Mouse (Mus musculus) lung, embryonic 14.5 days (tissue): Measurements from ENCODE around the gene Mindy4. TPM values are rescaled to one million over a fixed set of nuclear protein-coding genes. Genes with fewer than 3 reads are reported as not detected.
A peak's percentile ranks its signal among the peaks of the same experiment; 100 is the strongest.

Experiments
- ATAC-seq: fragments of 200-750 bp; cut with Nextera tagmentation; 2 replicates; pipeline ENCODE4 v1.8.0; 2017; ENCODE audit warnings: mild to moderate bottlenecking, moderate TSS enrichment, moderate library complexity; ENCODE audit not compliant: insufficient read depth
- DNase-seq: peaks from one replicate; pipeline ENCODE4 v3.0.0-alpha.2; 2015
- H3K27ac ChIP-seq: fragments of 300-500 bp; sonication (generic); 2 replicates; pipeline ENCODE4 v1.5.1; 2014; ENCODE audit warnings: low read depth, mild to moderate bottlenecking, moderate library complexity
- H3K27me3 ChIP-seq: fragments of 300-500 bp; sonication (generic); 2 replicates; pipeline ENCODE4 v1.6.1; 2014; ENCODE audit warnings: low read length, control low read depth; ENCODE audit not compliant: insufficient read depth
- H3K36me3 ChIP-seq: fragments of 300-500 bp; sonication (generic); 2 replicates; pipeline ENCODE4 v1.6.1; 2014; ENCODE audit warnings: control low read depth; ENCODE audit not compliant: insufficient read depth
- H3K4me1 ChIP-seq: fragments of 300-500 bp; sonication (generic); 2 replicates; pipeline ENCODE4 v1.6.1; 2014; ENCODE audit warnings: antibody characterized with exemption, control low read depth; ENCODE audit not compliant: insufficient read depth
- H3K4me2 ChIP-seq: fragments of 300-500 bp; sonication (generic); 2 replicates; pipeline ENCODE4 v1.6.1; 2014; ENCODE audit warnings: mild to moderate bottlenecking
- H3K4me3 ChIP-seq: fragments of 300-500 bp; sonication (generic); 2 replicates; pipeline ENCODE4 v1.5.1; 2014; ENCODE audit warnings: low read depth, low read length
- H3K9ac ChIP-seq: fragments of 300-500 bp; sonication (generic); 2 replicates; pipeline ENCODE4 v1.6.1; 2014
- H3K9me3 ChIP-seq: fragments of 300-500 bp; sonication (generic); 2 replicates; pipeline ENCODE4 v1.6.1; 2016; ENCODE audit warnings: low read depth, low read length, control low read depth
- CTCF ChIP-seq: IDR thresholded peaks from 2 replicates; pipeline ENCODE4 v1.5.1; 2016; ENCODE audit warnings: antibody characterized with exemption, low read depth
- WGBS: fragments of 180-500 bp; shearing (Covaris S2); extraction: QIAGEN DNeasy Blood & Tissue Kit; methylation state at CpG from one replicate; pipeline ENCODE4 v1.1.7; 2014; 5-methylcytosine and 5-hydroxymethylcytosine counted together
- polyA plus RNA-seq: library from polyadenylated mRNA; unstranded; fragments of >200 nt; fragmentation: Nextera tagmentation; extraction: Ambion mirVana; gene quantifications from 2 replicates; pipeline ENCODE4 v1.2.1, GENCODE M21; 2014

The Mindy4 gene
- polyA plus RNA-seq, 1 experiment from 2014 or later = 18.8 TPM

DNA sequence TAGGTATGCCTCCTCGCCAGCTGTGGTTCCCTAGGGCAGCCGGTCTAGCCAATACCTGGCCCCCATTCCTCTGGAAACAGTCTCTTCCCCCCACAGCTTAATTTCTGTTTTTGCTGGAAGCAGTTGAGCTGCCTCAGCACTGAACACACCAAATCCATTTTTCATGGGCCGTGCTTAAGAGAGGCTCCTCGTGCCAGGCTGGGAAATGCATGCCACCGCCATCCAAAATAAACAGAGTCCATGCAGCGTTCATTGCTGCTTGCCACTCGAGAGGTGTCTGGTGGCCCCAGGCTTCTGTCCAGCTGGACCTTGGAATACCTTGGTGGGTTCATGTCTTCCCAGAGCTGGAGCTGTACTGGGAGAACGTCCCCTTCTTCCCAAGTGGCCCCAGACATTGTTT lies 77.8 kb downstream of the Mindy4 start:
- Histone ChIP-seq H3K27me3 (no peaks in the 10 kb centered on the region), H3K4me1 (no peaks in the 10 kb centered on the region), H3K4me3 (no peak overlapping the region), H3K4me2 (no peak overlapping the region), H3K36me3 (0 out of 2 replicates have a peak, but pooled peaks cover 3% of the 10 kb centered on the region), H3K9me3 (no peaks in the 10 kb centered on the region), H3K9ac (no peak overlapping the region), H3K27ac (no peak overlapping the region)
- no peak for ATAC-seq
- whole genome bisulfite sequencing = 71% methylated on average over 8 of the region's 8 CpGs
- DNase-seq = no peak
- TF ChIP-seq CTCF = no peak

DNA sequence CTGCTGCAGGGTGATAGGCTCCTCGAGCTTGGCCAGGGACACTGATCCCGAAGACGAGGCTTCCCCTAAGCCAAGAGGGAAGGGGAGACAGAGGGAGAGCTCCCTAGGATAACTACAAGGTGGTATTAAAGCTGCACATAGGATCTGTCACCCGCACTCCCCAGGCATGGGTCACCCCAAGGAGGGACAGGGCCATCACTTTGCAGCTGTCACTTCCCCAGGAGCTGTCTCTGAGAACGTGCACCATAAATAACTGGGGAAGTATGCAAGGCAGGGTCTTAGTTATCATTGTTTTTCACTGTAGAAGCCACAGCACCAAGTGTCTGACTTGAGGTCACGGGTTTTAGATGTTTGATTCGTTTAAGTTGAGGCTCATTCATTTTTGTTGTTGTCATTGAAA lies 78.5 kb downstream of the Mindy4 start:
- ATAC-seq = no peak
- Histone ChIP-seq H3K27ac (no peak overlapping the region), H3K4me2 (no peak overlapping the region), H3K9me3 (no peaks in the 10 kb centered on the region), H3K9ac (no peak overlapping the region), H3K4me1 (no peaks in the 10 kb centered on the region), H3K27me3 (no peaks in the 10 kb centered on the region), H3K36me3 (0 out of 2 replicates have a peak, but pooled peaks cover 3% of the 10 kb centered on the region), H3K4me3 (no peak overlapping the region)
- no peak for DNase-seq
- TF ChIP-seq CTCF = no peak
- WGBS = 81% methylated on average over 7 of the region's 7 CpGs

GRCm38 (mm10) chr6:55282348-55282747 lies 79.2 kb downstream of the Mindy4 start:
- Histone ChIP-seq H3K9me3 (no peaks in the 10 kb centered on the region), H3K4me2 (no peak overlapping the region), H3K4me3 (no peak overlapping the region), H3K36me3 (0 out of 2 replicates have a peak, but pooled peaks cover 3% of the 10 kb centered on the region), H3K27me3 (no peaks in the 10 kb centered on the region), H3K4me1 (no peaks in the 10 kb centered on the region), H3K9ac (no peak overlapping the region), H3K27ac (no peak overlapping the region)
- 91% methylated on average over 8 of the region's 8 CpGs for WGBS
- no peak for DNase-seq
- no peak for TF ChIP-seq CTCF
- no peak for ATAC-seq

- no peak overlapping the region for H3K4me3 ChIP-seq
- TF ChIP-seq CTCF = no peak
- H3K27ac ChIP-seq = no peak overlapping the region
- 63% methylated on average over 5 of the region's 5 CpGs for WGBS
- ATAC-seq = no peak
- 0 out of 2 replicates have a peak, but pooled peaks cover 3% of the 10 kb centered on the region for H3K36me3 ChIP-seq
- H3K4me2 ChIP-seq = no peak overlapping the region
- no peaks in the 10 kb centered on the region for H3K4me1 ChIP-seq
- no peak for DNase-seq
- no peaks in the 10 kb centered on the region for H3K27me3 ChIP-seq
- H3K9ac ChIP-seq = no peak overlapping the region
- no peaks in the 10 kb centered on the region for H3K9me3 ChIP-seq
Observed at GRCm38 (mm10) chr6:55285218-55285617, 82.0 kb downstream of the Mindy4 start.

- DNase-seq (no peak), ATAC-seq (no peak)
- no peaks in the 10 kb centered on the region for H3K27me3 ChIP-seq
- no peak overlapping the region for H3K4me2 ChIP-seq
- H3K9me3 ChIP-seq = no peaks in the 10 kb centered on the region
- H3K27ac ChIP-seq = no peak overlapping the region
- TF ChIP-seq CTCF = no peak
- no peak overlapping the region for H3K9ac ChIP-seq
- H3K4me3 ChIP-seq = no peak overlapping the region
- H3K4me1 ChIP-seq = no peaks in the 10 kb centered on the region
- WGBS = 82% methylated on average over 5 of the region's 5 CpGs
- no peaks in the 10 kb centered on the region for H3K36me3 ChIP-seq
Observed at GRCm38 (mm10) chr6:55288007-55288602, 84.9 kb downstream of the Mindy4 start.

- peak overlapping the region; percentile 59; the same call in 1 of the 2 replicates for H3K27ac ChIP-seq
- DNase-seq = peak; percentile 58
Observed at GRCm38 (mm10) chr6:55294549-55295131, 91.5 kb downstream of the Mindy4 start.

DNA sequence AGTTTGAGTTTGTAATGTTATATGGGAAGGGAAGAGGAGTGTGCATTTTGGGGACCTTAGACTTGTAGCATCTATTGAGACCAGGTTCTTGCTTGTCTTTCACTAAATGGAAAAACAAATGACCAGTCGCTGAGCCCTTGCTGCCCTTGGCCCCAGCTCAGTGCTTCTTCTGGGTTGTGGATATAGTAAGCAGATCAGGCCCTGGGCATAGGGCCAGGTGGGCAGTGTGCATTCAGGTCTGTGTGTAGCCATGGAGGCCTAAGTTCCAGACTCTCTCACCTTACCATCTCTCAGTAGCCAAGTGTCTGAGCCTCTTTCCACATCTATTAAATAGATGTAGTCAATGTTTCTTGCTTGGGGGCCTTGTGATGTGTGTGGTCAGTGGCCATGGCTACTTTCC lies 92.1 kb downstream of the Mindy4 start:
- 86% methylated on average over 1 of the region's 1 CpGs for WGBS
- DNase-seq = no peak
- no peak overlapping the region for H3K4me3 ChIP-seq
- no peak for ATAC-seq
- TF ChIP-seq CTCF = no peak
- H3K4me2 ChIP-seq = no peak overlapping the region
- no peaks in the 10 kb centered on the region for H3K27me3 ChIP-seq
- H3K27ac ChIP-seq = no peak overlapping the region
- H3K9ac ChIP-seq = no peak overlapping the region
- H3K36me3 ChIP-seq = peaks cover 10% of the 10 kb centered on the region; the same call in 1 of the 2 replicates
- H3K4me1 ChIP-seq = no peaks in the 10 kb centered on the region
- no peaks in the 10 kb centered on the region for H3K9me3 ChIP-seq

More at GRCm38 (mm10) chr6:55294549-55295131, 91.5 kb downstream of the Mindy4 start:
- Histone ChIP-seq H3K9ac (no peak overlapping the region), H3K27me3 (no peaks in the 10 kb centered on the region), H3K4me3 (no peak overlapping the region), H3K9me3 (no peaks in the 10 kb centered on the region), H3K4me2 (no peak overlapping the region), H3K36me3 (peaks cover 10% of the 10 kb centered on the region; the same call in 1 of the 2 replicates), H3K4me1 (no peaks in the 10 kb centered on the region)
- TF ChIP-seq CTCF = no peak
- 55% methylated on average over 19 of the region's 19 CpGs for WGBS
- ATAC-seq = peak; percentile 54; the same call in 1 of the 2 replicates
